Mouse (Mus musculus) megakaryocyte, embryonic 14.5 days (primary cell): ENCODE data around the gene Slc8b1.

Source experiments
- FLI1 ChIP-seq: IDR thresholded peaks from 2 replicates; pipeline ENCODE4 v1.6.1; 2012; ENCODE audit warnings: low read length, inconsistent platforms, mixed read lengths
- GATA1 ChIP-seq: IDR thresholded peaks from 3 replicates; pipeline ENCODE4 v1.6.1; 2012; ENCODE audit warnings: mixed read lengths, low read length, inconsistent platforms, borderline replicate concordance

DNA sequence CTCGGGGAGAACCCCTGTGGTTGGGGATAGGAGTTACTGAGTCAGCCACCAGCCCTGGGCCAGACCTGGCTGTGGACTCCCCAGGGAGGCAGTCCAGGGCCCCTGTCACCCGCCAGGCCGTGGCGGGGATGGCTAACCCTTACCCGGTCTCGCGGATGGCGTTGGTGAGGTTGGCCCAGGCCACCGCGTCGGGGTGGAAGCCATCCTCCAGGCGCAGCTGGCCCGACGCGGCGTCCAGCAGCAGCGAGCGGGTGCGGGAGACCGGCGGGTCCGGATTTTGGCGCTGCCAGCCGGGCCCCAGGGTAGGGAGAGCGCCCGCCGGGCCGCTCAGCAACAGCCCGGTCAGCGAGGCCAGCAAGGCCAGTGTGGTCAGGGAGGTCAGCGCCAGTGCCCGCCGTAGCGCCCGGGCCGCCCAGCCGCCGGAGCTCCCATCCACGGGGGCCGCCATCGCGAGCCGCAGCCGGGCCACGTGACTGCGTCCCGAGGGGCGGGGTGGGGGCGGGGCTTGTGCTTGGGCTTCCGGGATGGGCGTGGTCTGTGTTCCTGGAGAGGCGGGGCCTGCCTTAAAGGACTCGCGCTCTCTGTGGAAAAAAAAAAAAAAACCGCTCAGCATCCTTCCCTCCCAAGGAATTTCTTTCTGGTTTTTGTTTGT is 7.7 kb upstream of the Slc8b1 start, which contains the start of gene Plbd2:
- TF ChIP-seq GATA1 (no peak), FLI1 (no peak)
